Mouse (Mus musculus) liver, adult 2 months (tissue): Measurements from ENCODE around the gene Sstr4.

ENCODE experiments used
- CTCF ChIP-seq: fragments of 200-500 bp; IDR thresholded peaks from 2 replicates; pipeline ENCODE4 v1.5.1; 2011; ENCODE audit warnings: low read depth, low read length, control low read depth
- POLR2A ChIP-seq: fragments of 200-500 bp; IDR thresholded peaks from 2 replicates; pipeline ENCODE4 v1.6.1; 2011; ENCODE audit warnings: low read length, control low read depth; ENCODE audit not compliant: insufficient read depth; ENCODE audit errors: extremely low read depth

- TF ChIP-seq CTCF (no peak), POLR2A (no peak)
These were observed 38.0 kb upstream of the Sstr4 start for GRCm38 (mm10) chr2:148357145-148357544.
